ENCODE assay signal across 10 mouse cellular contexts in the genomic region with DNA sequence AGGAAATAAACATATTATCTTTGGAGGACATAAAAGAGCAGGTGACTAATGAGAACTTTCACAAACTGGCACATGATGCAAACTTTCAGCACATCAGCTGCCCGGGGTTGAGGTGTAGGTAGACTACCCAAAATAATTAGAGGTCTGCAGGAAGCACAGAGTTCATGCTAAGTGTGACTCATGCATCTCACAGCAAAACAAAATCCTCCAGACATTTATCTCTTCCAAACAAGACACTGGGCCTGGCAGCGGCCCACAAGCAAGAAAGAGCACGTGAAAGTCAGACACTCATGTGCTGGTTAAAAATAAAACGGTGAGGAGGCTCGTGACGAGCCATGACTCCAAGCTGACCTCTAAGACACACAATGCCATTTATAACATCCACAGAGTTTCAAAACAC.
A peak's percentile ranks its signal among the peaks of the same experiment; 100 is the strongest.
DNase-seq lines count a peak whose midpoint lies in the region; ATAC-seq and TF ChIP-seq lines count a peak whose summit lies in the region.
"Had no signal": no experiment of that assay in that cellular context is flagged by ENCODE, and none has a peak within 500 bp of the region (broad histone marks: within the 10 kb centered on the region; RNA-seq: fewer than 3 reads in every experiment).

No protein-coding gene starts in this region.

- 12% methylated on average over 6 of the region's 6 CpGs for WGBS in heart, adult 2 months

- H3K36me3 ChIP-seq in CH12.LX (replicated peaks in 1 of 2; ENCODE audit: control insufficient read depth in 1 of 2, insufficient read depth in 1 of 2, low read length in 1 of 2): peaks cover 0 to 2% of the 10 kb centered on the region in 2 experiments
- peaks cover 2% of the 10 kb centered on the region for H3K36me3 ChIP-seq in heart, adult 2 months (ENCODE audit: control insufficient read depth, insufficient read depth, low read length)
- H3K36me3 ChIP-seq: hindbrain, embryonic 10.5 days; limb, embryonic 13.5 days had no signal

- no peak for TF ChIP-seq RAD21 in CH12.LX (IDR thresholded peaks at IDR 0.05; ENCODE audit: low read depth, low read length)

- TF ChIP-seq CTCF in CH12.LX (conservative IDR thresholded peaks at IDR 0.05 in 1 of 2, IDR thresholded peaks at IDR 0.05 in 1 of 2; ENCODE audit: low read depth in 2 of 2, low read length in 2 of 2): no peak
- no peak for TF ChIP-seq CTCF in heart, adult 2 months (IDR thresholded peaks at IDR 0.05)

- H3K4me3 ChIP-seq in CH12.LX (replicated peaks in 1 of 3; ENCODE audit: low read depth in 2 of 3, low read length in 2 of 3, poor library complexity in 1 of 3): no peak overlapping the region
- no peak overlapping the region for H3K4me3 ChIP-seq in heart, adult 2 months
- H3K4me3 ChIP-seq: hindbrain, embryonic 10.5 days; limb, embryonic 13.5 days had no signal

- no peaks in the 10 kb centered on the region for H3K79me2 ChIP-seq in CH12.LX (replicated peaks; ENCODE audit: control insufficient read depth, extremely low read depth, insufficient read depth, poor library complexity, severe bottlenecking)
- H3K79me2 ChIP-seq in heart, adult 2 months (replicated peaks; ENCODE audit: control insufficient read depth, insufficient read depth, low read length): no peaks in the 10 kb centered on the region

- intact Hi-C loops in heart, adult 2 months (cut with DNase I): no loop called here

- no peak overlapping the region for H3K9ac ChIP-seq in CH12.LX (ENCODE audit: insufficient read depth, low read depth)
- no peak overlapping the region for H3K9ac ChIP-seq in heart, adult 2 months (ENCODE audit: low read depth, low read length)
- H3K9ac ChIP-seq: limb, embryonic 13.5 days had no signal

- TF ChIP-seq POLR2A in CH12.LX (IDR thresholded peaks at IDR 0.05; ENCODE audit: low read depth, low read length): no peak
- no peak for TF ChIP-seq POLR2A in heart, adult 2 months (IDR thresholded peaks at IDR 0.05; ENCODE audit: insufficient read depth, low read depth, low read length)

- H3K9me3 ChIP-seq in CH12.LX (replicated peaks; ENCODE audit: low read length): no peaks in the 10 kb centered on the region
- H3K9me3 ChIP-seq: hindbrain, embryonic 10.5 days; limb, embryonic 13.5 days had no signal

- no peaks in the 10 kb centered on the region for H3K27me3 ChIP-seq in CH12.LX (replicated peaks)
- no peaks in the 10 kb centered on the region for H3K27me3 ChIP-seq in heart, adult 2 months (ENCODE audit: control insufficient read depth, insufficient read depth, low read length)
- H3K27me3 ChIP-seq: limb, embryonic 13.5 days had no signal

- dilution Hi-C loops in CH12.LX (cut with MboI; ENCODE audit: extremely low pct_ligation_motif_present, extremely low pct_unique_long_range_greater_than_20kb, low sequenced_read_pairs): no loop called here

- H3K27ac ChIP-seq in CH12.LX (ENCODE audit: insufficient read depth, low read depth): no peak overlapping the region
- H3K27ac ChIP-seq in heart, adult 2 months: peak overlapping the region; percentile 79
- H3K27ac ChIP-seq: hindbrain, embryonic 10.5 days; limb, embryonic 13.5 days had no signal

- peaks cover 0 to 3% of the 10 kb centered on the region in 2 experiments; a peak in 1 of 4 replicates for H3K4me1 ChIP-seq in CH12.LX (ENCODE audit: control insufficient read depth in 1 of 2, insufficient read depth in 2 of 2)
- peaks cover 5% of the 10 kb centered on the region for H3K4me1 ChIP-seq in heart, adult 2 months (ENCODE audit: control insufficient read depth, insufficient read depth, low read length)
- H3K4me1 ChIP-seq: hindbrain, embryonic 10.5 days had no signal

- no peak overlapping the region for H3K4me2 ChIP-seq in CH12.LX (ENCODE audit: insufficient read depth, low read depth, poor library complexity, severe bottlenecking)
- H3K4me2 ChIP-seq: limb, embryonic 13.5 days had no signal

- DNase-seq in CH12.LX (ENCODE audit: extremely low read depth): no peak
- DNase-seq in adrenal gland, adult 8-10 months: peak; percentile 52
- DNase-seq in heart, adult 2 months: peak; percentile 62 to 77
- DNase-seq in kidney, postnatal 25 days: peak; percentile 67 to 77
- no peak for DNase-seq in spleen, adult 18-20 months
- DNase-seq in frontal cortex, postnatal 14 days (ENCODE audit: low spot score in 2 of 2): no peak
- DNase-seq in right cerebral cortex, postnatal 10 days (ENCODE audit: low spot score in 2 of 2): no peak

- in situ Hi-C loops in CH12.LX (cut with MboI; ENCODE audit: low pct_ligation_motif_present, low pct_unique_long_range_greater_than_20kb, low sequenced_read_pairs): no loop called here

- no peak for TF ChIP-seq EP300 in CH12.LX (IDR thresholded peaks at IDR 0.05; ENCODE audit: low read length)
- peak; percentile 84 for TF ChIP-seq EP300 in heart, adult 2 months (IDR thresholded peaks at IDR 0.05; ENCODE audit: insufficient read depth, low read depth, low read length)

- no peak for ATAC-seq in erythroid progenitor cell, adult 5-6 weeks (replicated peaks; ENCODE audit: low FRiP score, poor library complexity, severe bottlenecking)

TF ChIP-seq in CH12.LX, 34 proteins besides CTCF, POLR2A, EP300 and RAD21:
- TF ChIP-seq BHLHE40 (IDR thresholded peaks at IDR 0.05; ENCODE audit: low read depth, low read length) (peak; percentile 39; the same call in 1 of the 2 replicates), JUN (IDR thresholded peaks at IDR 0.05; ENCODE audit: insufficient read depth, low read depth, low read length) (no peak)

Comparison
In these comparisons a context has a peak if more than half of its experiments do, and no peak if none do; other contexts are left out.
1. DNase-seq: peak in adrenal gland, adult 8-10 months (single experiment), heart, adult 2 months (2 of 2) and kidney, postnatal 25 days (2 of 2); none in CH12.LX (single experiment), spleen, adult 18-20 months (0 of 2), frontal cortex, postnatal 14 days (0 of 2) and right cerebral cortex, postnatal 10 days (0 of 2).